Mouse (Mus musculus): ENCODE measurements around the gene Tmem104. TPM values are rescaled to one million over a fixed set of nuclear protein-coding genes. Genes with fewer than 3 reads are reported as not detected.

Gene Tmem104
- total and polyA plus RNA-seq, 2 experiments = 5.3 to 8.7 TPM

DNA sequence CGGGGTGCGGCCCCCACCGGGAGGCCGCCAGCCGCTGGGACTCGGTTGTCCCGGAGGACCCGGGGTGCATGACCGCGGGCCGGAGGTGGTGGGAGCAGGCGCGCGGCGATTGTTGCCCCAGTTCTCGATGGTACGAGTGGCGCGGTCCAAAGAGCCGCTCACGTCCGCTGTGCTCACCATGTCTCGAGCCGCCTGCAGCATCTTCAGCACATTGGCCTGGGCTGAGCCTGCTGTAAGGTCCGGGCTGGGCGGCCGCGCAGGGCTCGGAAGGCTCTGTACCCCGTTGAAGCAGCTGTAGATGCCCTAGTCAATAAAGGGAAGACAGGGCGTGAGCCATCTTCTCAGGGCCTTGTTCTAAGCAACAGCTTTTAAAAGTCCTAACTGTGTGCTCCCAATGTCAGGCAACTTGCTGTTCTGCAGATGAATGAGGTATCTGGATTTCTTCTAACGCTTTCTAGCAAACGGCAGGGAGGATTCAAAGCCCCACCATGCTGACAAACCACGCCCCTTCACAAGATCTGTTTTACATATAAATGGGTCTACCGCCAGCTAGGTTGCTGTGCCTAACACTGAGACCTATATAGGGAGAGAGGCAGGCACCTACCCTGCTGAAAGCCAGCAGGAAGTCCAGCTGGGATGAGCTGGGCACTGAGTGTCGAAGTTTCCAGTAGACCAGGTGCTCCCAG, 63.3 kb downstream of the Tmem104 start:
- Histone ChIP-seq H3K27ac (replicated peaks; ENCODE audit: insufficient read depth, low read depth, low read length) (no peak overlapping the region), H3K27me3 (ENCODE audit: control insufficient read depth, insufficient read depth, low read length) (peaks cover 14% of the 10 kb centered on the region), H3K4me3 (ENCODE audit: insufficient read depth, low read depth, low read length) (no peak overlapping the region; the same call in 1 of the 2 replicates), H3K79me2 (ENCODE audit: control insufficient read depth, insufficient read depth, low read length) (no peaks in the 10 kb centered on the region), H3K36me3 (ENCODE audit: control insufficient read depth, insufficient read depth, low read length) (no peaks in the 10 kb centered on the region), H3K4me1 (ENCODE audit: control insufficient read depth, insufficient read depth, low read length) (peaks cover 5% of the 10 kb centered on the region), H3K9ac (ENCODE audit: low read depth, low read length) (no peak overlapping the region)
- 9% methylated on average over 36 of the region's 36 CpGs for WGBS
- no peak for TF ChIP-seq POLR2A (IDR thresholded peaks at IDR 0.05; ENCODE audit: extremely low read depth, insufficient read depth, low read length)
- no peak for TF ChIP-seq CTCF (IDR thresholded peaks at IDR 0.05; ENCODE audit: low read depth, low read length)
- DNase-seq (ENCODE audit: extremely low read depth, low read depth, low spot score) = no peak

- no peak for TF ChIP-seq CTCF (IDR thresholded peaks at IDR 0.05; ENCODE audit: low read depth, low read length)
- no peak for TF ChIP-seq POLR2A (IDR thresholded peaks at IDR 0.05; ENCODE audit: extremely low read depth, insufficient read depth, low read length)
- no peaks in the 10 kb centered on the region for H3K36me3 ChIP-seq (ENCODE audit: control insufficient read depth, insufficient read depth, low read length)
- no peak for DNase-seq (ENCODE audit: extremely low read depth, low read depth, low spot score)
- 74% methylated on average over 3 of the region's 3 CpGs for WGBS
- H3K4me3 ChIP-seq (ENCODE audit: insufficient read depth, low read depth, low read length) = no peak overlapping the region
- H3K9ac ChIP-seq (ENCODE audit: low read depth, low read length) = no peak overlapping the region
- H3K4me1 ChIP-seq (ENCODE audit: control insufficient read depth, insufficient read depth, low read length) = peaks cover 5% of the 10 kb centered on the region
- peaks cover 16% of the 10 kb centered on the region for H3K27me3 ChIP-seq (ENCODE audit: control insufficient read depth, insufficient read depth, low read length)
- H3K27ac ChIP-seq (replicated peaks; ENCODE audit: insufficient read depth, low read depth, low read length) = no peak overlapping the region
- no peaks in the 10 kb centered on the region for H3K79me2 ChIP-seq (ENCODE audit: control insufficient read depth, insufficient read depth, low read length)
Measured at GRCm38 (mm10) chr11:115251258-115251657, 64.0 kb downstream of the Tmem104 start.

GRCm38 (mm10) chr11:115257775-115258510, 70.7 kb downstream of the Tmem104 start:
- WGBS = 20% methylated on average over 59 of the region's 59 CpGs
- Histone ChIP-seq H3K4me1 (ENCODE audit: control insufficient read depth, insufficient read depth, low read length) (no peaks in the 10 kb centered on the region), H3K79me2 (ENCODE audit: control insufficient read depth, insufficient read depth, low read length) (no peaks in the 10 kb centered on the region), H3K36me3 (ENCODE audit: control insufficient read depth, insufficient read depth, low read length) (no peaks in the 10 kb centered on the region), H3K27me3 (ENCODE audit: control insufficient read depth, insufficient read depth, low read length) (peaks cover 12% of the 10 kb centered on the region), H3K4me3 (ENCODE audit: insufficient read depth, low read depth, low read length) (no peak overlapping the region), H3K27ac (replicated peaks; ENCODE audit: insufficient read depth, low read depth, low read length) (no peak overlapping the region), H3K9ac (ENCODE audit: low read depth, low read length) (no peak overlapping the region)
- TF ChIP-seq CTCF (IDR thresholded peaks at IDR 0.05; ENCODE audit: low read depth, low read length) (no peak), POLR2A (IDR thresholded peaks at IDR 0.05; ENCODE audit: extremely low read depth, insufficient read depth, low read length) (no peak)
- DNase-seq (ENCODE audit: extremely low read depth, low read depth, low spot score) = no peak

DNA sequence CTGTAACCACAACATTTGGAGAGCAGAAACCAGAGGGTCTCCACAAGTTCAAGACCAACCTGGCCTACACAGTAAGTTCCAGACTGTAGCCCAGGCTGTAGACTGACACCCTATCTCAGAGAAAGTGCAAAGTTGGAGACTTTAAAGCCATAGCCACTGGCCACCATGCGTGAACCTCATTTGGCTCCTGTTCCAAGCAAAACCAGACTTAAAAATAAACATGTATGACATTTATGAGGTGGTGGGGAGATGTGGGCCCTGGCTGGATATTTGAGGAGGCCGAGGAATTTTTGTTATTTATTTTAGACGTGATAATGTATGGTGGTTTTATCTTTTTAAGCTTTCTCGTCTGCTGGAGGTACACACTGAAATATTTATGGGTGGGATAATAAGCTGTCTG, 71.8 kb downstream of the Tmem104 start:
- 85% methylated on average over 4 of the region's 4 CpGs for WGBS
- TF ChIP-seq CTCF (IDR thresholded peaks at IDR 0.05; ENCODE audit: low read depth, low read length) = no peak
- TF ChIP-seq POLR2A (IDR thresholded peaks at IDR 0.05; ENCODE audit: extremely low read depth, insufficient read depth, low read length) = no peak
- no peak overlapping the region for H3K27ac ChIP-seq (replicated peaks; ENCODE audit: insufficient read depth, low read depth, low read length)
- H3K4me1 ChIP-seq (ENCODE audit: control insufficient read depth, insufficient read depth, low read length) = no peaks in the 10 kb centered on the region
- no peak overlapping the region for H3K9ac ChIP-seq (ENCODE audit: low read depth, low read length)
- peaks cover 12% of the 10 kb centered on the region for H3K27me3 ChIP-seq (ENCODE audit: control insufficient read depth, insufficient read depth, low read length)
- no peak overlapping the region for H3K4me3 ChIP-seq (ENCODE audit: insufficient read depth, low read depth, low read length)
- H3K79me2 ChIP-seq (ENCODE audit: control insufficient read depth, insufficient read depth, low read length) = no peaks in the 10 kb centered on the region
- no peaks in the 10 kb centered on the region for H3K36me3 ChIP-seq (ENCODE audit: control insufficient read depth, insufficient read depth, low read length)
- DNase-seq (ENCODE audit: extremely low read depth, low read depth, low spot score) = no peak

GRCm38 (mm10) chr11:115262954-115263353, 75.7 kb downstream of the Tmem104 start:
- Histone ChIP-seq H3K79me2 (ENCODE audit: control insufficient read depth, insufficient read depth, low read length) (no peaks in the 10 kb centered on the region), H3K4me3 (ENCODE audit: insufficient read depth, low read depth, low read length) (no peak overlapping the region), H3K36me3 (ENCODE audit: control insufficient read depth, insufficient read depth, low read length) (no peaks in the 10 kb centered on the region), H3K27ac (replicated peaks; ENCODE audit: insufficient read depth, low read depth, low read length) (no peak overlapping the region), H3K27me3 (ENCODE audit: control insufficient read depth, insufficient read depth, low read length) (peaks cover 15% of the 10 kb centered on the region), H3K9ac (ENCODE audit: low read depth, low read length) (no peak overlapping the region), H3K4me1 (ENCODE audit: control insufficient read depth, insufficient read depth, low read length) (no peaks in the 10 kb centered on the region; the same call in 1 of the 2 replicates)
- DNase-seq (ENCODE audit: extremely low read depth, low read depth, low spot score) = no peak
- TF ChIP-seq CTCF (IDR thresholded peaks at IDR 0.05; ENCODE audit: low read depth, low read length) (no peak), POLR2A (IDR thresholded peaks at IDR 0.05; ENCODE audit: extremely low read depth, insufficient read depth, low read length) (no peak)
- 89% methylated on average over 11 of the region's 11 CpGs for WGBS

Data from liver, adult 2 months (tissue).